Mouse (Mus musculus): ENCODE measurements around the gene Ppp5c.

- TF ChIP-seq CTCF (IDR thresholded peaks at IDR 0.05; ENCODE audit: control insufficient read depth, insufficient read depth, low read length) (peak; percentile 92), POLR2A (IDR thresholded peaks at IDR 0.05; ENCODE audit: borderline replicate concordance, control insufficient read depth, low read depth, low read length) (no peak)
Measured at GRCm38 (mm10) chr7:17050933-17051594, 23.3 kb upstream of the Ppp5c start.
